Mouse (Mus musculus): ENCODE measurements around the gene Cfap43.

The Cfap43 gene

DNA sequence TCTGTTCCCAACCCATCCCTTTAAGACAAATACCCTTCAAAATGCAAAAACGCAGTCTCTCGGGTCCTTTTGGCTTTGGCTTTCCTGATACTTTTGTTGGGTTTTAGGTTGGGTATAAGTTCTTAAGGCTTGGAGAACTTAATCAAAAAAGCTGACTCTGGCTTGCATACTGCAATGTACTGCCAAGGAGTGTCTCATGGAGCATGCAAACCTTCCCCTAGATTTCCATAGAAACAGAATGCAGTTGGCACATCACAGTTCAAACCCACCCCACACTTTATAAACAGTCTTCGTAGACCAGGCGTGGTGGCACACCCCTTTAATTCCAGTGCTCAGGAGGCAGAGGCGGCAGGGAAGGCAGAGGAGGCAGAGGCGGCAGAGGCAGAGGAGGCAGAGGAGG lies 141.2 kb downstream of the Cfap43 start:
- H3K36me3 ChIP-seq (ENCODE audit: insufficient read depth, low read length): no peaks in the 10 kb centered on the region
- TF ChIP-seq NANOG (IDR thresholded peaks at IDR 0.05; ENCODE audit: borderline replicate concordance, low read length) (no peak), POU5F1 (IDR thresholded peaks at IDR 0.05; ENCODE audit: borderline replicate concordance, low read length) (no peak), CTCF (conservative IDR thresholded peaks at IDR 0.05; ENCODE audit: low read length) (no peak)
- H3K27me3 ChIP-seq (ENCODE audit: insufficient read depth, low read length): no peaks in the 10 kb centered on the region
- H3K9me3 ChIP-seq (ENCODE audit: low read length): no peaks in the 10 kb centered on the region
- H3K4me1 ChIP-seq (replicated peaks; ENCODE audit: low read depth, low read length): no peaks in the 10 kb centered on the region; the same call in 1 of the 2 replicates
- no peak overlapping the region for H3K4me3 ChIP-seq (replicated peaks; ENCODE audit: low read length)

DNA sequence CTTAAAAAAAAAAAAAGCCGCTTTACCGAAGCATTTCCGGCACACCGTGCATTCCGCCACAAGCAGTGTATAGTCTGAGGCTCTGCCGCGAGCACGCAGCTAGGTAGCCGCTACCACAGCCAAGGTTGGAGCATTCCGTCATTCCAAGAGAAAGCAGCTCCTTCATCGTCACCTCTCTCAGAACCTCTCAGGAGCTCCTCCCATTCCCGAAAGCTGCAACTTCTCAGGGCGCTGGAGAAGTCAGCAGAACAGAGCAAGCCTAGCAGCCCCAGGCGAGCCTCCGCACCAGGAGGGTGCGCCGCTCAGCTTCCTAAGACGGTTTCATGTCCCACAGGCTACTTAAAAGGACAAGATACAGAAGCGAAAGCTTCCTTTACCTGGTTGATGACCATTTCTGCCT lies 163.5 kb downstream of the Cfap43 start:
- Histone ChIP-seq H3K4me3 (replicated peaks; ENCODE audit: low read length) (peak overlapping the region; percentile 57), H3K9me3 (ENCODE audit: low read length) (no peaks in the 10 kb centered on the region), H3K27me3 (ENCODE audit: insufficient read depth, low read length) (peaks cover 15% of the 10 kb centered on the region), H3K36me3 (ENCODE audit: insufficient read depth, low read length) (no peaks in the 10 kb centered on the region), H3K4me1 (replicated peaks; ENCODE audit: low read depth, low read length) (peaks cover 6% of the 10 kb centered on the region)
- TF ChIP-seq POU5F1 (IDR thresholded peaks at IDR 0.05; ENCODE audit: borderline replicate concordance, low read length) (no peak), NANOG (IDR thresholded peaks at IDR 0.05; ENCODE audit: borderline replicate concordance, low read length) (no peak), CTCF (conservative IDR thresholded peaks at IDR 0.05; ENCODE audit: low read length) (no peak)

DNA sequence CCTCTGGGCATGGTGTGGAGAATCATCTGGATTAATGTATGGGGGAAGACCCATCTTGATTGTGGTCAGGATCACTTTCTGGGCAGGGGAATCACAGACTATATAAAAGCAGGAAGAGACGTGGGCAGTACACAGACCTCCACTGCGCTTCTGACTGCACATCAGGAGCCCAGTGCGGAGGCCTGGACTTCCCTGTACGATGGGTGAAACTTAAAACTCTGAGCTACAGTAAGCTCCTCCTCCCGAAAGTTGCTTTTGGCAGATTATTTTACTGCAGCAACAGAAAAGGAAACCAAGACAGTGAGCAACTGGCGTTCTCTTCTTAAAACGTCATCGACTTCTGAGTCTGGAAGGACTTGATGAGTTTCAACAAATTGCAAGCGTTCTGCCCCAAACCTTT lies 164.2 kb downstream of the Cfap43 start:
- Histone ChIP-seq H3K4me1 (replicated peaks; ENCODE audit: low read depth, low read length) (peaks cover 6% of the 10 kb centered on the region), H3K4me3 (replicated peaks; ENCODE audit: low read length) (no peak overlapping the region), H3K36me3 (ENCODE audit: insufficient read depth, low read length) (no peaks in the 10 kb centered on the region), H3K9me3 (ENCODE audit: low read length) (no peaks in the 10 kb centered on the region), H3K27me3 (ENCODE audit: insufficient read depth, low read length) (peaks cover 15% of the 10 kb centered on the region)
- TF ChIP-seq POU5F1 (IDR thresholded peaks at IDR 0.05; ENCODE audit: borderline replicate concordance, low read length) (no peak), NANOG (IDR thresholded peaks at IDR 0.05; ENCODE audit: borderline replicate concordance, low read length) (no peak), CTCF (conservative IDR thresholded peaks at IDR 0.05; ENCODE audit: low read length) (no peak)

DNA sequence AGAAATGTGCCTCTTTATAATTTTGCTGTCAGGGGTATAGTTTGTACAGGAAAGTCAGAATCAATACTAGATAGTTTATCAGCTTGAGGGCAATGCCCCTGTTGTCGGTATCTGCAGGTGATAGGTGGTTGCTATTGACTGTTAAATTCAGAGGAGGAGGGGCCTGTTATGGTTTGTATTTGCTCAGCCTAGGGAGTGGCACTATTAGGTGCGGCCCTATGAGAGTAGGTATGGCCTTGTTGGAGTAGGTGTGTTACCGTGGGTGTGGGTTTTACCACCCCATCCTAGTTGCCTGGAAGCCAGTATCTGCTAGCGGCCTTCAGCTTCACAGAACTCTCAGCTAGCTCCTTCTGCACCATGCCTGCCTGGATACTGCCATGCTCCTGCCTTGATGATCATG lies 165.2 kb downstream of the Cfap43 start:
- Histone ChIP-seq H3K27me3 (ENCODE audit: insufficient read depth, low read length) (peaks cover 15% of the 10 kb centered on the region), H3K4me3 (replicated peaks; ENCODE audit: low read length) (no peak overlapping the region), H3K36me3 (ENCODE audit: insufficient read depth, low read length) (no peaks in the 10 kb centered on the region), H3K9me3 (ENCODE audit: low read length) (no peaks in the 10 kb centered on the region), H3K4me1 (replicated peaks; ENCODE audit: low read depth, low read length) (peaks cover 12% of the 10 kb centered on the region)
- TF ChIP-seq POU5F1 (IDR thresholded peaks at IDR 0.05; ENCODE audit: borderline replicate concordance, low read length): no peak
- no peak for TF ChIP-seq NANOG (IDR thresholded peaks at IDR 0.05; ENCODE audit: borderline replicate concordance, low read length)
- TF ChIP-seq CTCF (conservative IDR thresholded peaks at IDR 0.05; ENCODE audit: low read length): no peak

DNA sequence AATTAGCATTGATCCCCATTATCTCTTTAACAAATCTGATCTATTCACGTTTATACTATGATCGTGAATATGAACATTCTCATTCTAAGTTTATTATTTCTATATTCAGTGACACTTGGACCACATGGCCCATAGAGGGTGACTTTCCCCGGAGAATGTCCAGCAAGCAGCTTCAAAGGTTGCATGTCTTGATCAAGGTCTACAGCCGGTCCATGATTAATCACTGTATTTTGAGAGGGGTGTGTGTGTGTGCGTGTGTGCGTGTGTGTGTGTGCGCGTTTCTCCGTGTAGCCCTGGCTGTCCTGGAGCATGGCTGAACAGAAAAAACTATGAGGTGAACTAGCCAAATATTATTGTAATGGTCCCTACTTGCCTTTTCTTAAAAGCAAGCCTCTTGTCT lies 166.6 kb downstream of the Cfap43 start:
- TF ChIP-seq NANOG (IDR thresholded peaks at IDR 0.05; ENCODE audit: borderline replicate concordance, low read length) (no peak), CTCF (conservative IDR thresholded peaks at IDR 0.05; ENCODE audit: low read length) (no peak), POU5F1 (IDR thresholded peaks at IDR 0.05; ENCODE audit: borderline replicate concordance, low read length) (no peak)
- no peak overlapping the region for H3K4me3 ChIP-seq (replicated peaks; ENCODE audit: low read length)
- H3K27me3 ChIP-seq (ENCODE audit: insufficient read depth, low read length): peaks cover 15% of the 10 kb centered on the region
- no peaks in the 10 kb centered on the region for H3K9me3 ChIP-seq (ENCODE audit: low read length)
- H3K4me1 ChIP-seq (replicated peaks; ENCODE audit: low read depth, low read length): peaks cover 18% of the 10 kb centered on the region
- no peaks in the 10 kb centered on the region for H3K36me3 ChIP-seq (ENCODE audit: insufficient read depth, low read length)

DNA sequence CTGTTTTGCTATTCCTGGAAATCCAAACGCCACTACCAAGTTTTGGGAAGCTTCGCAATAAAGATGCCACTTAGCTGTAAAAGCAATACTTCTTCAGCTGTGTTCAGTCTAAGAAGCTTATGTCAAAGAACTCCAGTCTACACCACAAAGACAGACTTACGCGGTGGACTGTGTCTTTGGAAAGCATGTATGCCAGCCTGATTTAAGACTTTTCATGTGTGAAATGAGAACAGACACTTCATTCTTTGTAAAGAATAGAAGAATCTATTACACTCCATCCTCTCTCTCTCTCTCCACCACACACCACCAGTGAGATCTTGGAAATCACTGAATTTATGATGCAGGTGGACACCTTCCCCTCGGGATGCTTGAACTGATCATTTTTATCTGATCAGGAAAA lies 168.7 kb downstream of the Cfap43 start:
- Histone ChIP-seq H3K4me1 (replicated peaks; ENCODE audit: low read depth, low read length) (peaks cover 14% of the 10 kb centered on the region), H3K4me3 (replicated peaks; ENCODE audit: low read length) (no peak overlapping the region), H3K36me3 (ENCODE audit: insufficient read depth, low read length) (no peaks in the 10 kb centered on the region), H3K27me3 (ENCODE audit: insufficient read depth, low read length) (0 out of 2 replicates have a peak, but pooled peaks cover 4% of the 10 kb centered on the region), H3K9me3 (ENCODE audit: low read length) (no peaks in the 10 kb centered on the region)
- no peak for TF ChIP-seq CTCF (conservative IDR thresholded peaks at IDR 0.05; ENCODE audit: low read length)
- TF ChIP-seq POU5F1 (IDR thresholded peaks at IDR 0.05; ENCODE audit: borderline replicate concordance, low read length): no peak
- TF ChIP-seq NANOG (IDR thresholded peaks at IDR 0.05; ENCODE audit: borderline replicate concordance, low read length): no peak

DNA sequence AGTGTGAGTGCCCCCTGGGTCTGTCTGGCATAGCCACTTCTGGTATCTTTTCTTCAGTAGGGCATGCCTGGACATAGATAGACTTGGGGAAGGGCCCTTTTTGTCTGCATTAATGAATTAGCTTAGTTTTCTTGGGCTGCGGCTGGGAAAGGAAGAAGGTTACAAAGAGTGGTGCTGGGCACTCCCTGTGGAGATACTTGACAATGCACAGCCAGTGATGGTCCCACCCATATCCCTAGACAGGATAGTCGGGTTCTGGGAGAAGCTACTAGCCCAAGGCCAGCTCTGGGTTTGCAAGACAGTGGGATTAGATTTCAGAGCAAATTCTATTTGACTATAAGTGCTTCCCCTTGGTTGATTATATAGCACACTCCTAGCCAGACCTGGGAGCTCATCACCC lies 170.1 kb downstream of the Cfap43 start:
- H3K4me1 ChIP-seq (replicated peaks; ENCODE audit: low read depth, low read length): peaks cover 11% of the 10 kb centered on the region
- TF ChIP-seq CTCF (conservative IDR thresholded peaks at IDR 0.05; ENCODE audit: low read length): no peak
- TF ChIP-seq NANOG (IDR thresholded peaks at IDR 0.05; ENCODE audit: borderline replicate concordance, low read length): no peak
- no peak for TF ChIP-seq POU5F1 (IDR thresholded peaks at IDR 0.05; ENCODE audit: borderline replicate concordance, low read length)
- no peaks in the 10 kb centered on the region for H3K27me3 ChIP-seq (ENCODE audit: insufficient read depth, low read length)
- no peaks in the 10 kb centered on the region for H3K36me3 ChIP-seq (ENCODE audit: insufficient read depth, low read length)
- H3K9me3 ChIP-seq (ENCODE audit: low read length): no peaks in the 10 kb centered on the region
- no peak overlapping the region for H3K4me3 ChIP-seq (replicated peaks; ENCODE audit: low read length)

DNA sequence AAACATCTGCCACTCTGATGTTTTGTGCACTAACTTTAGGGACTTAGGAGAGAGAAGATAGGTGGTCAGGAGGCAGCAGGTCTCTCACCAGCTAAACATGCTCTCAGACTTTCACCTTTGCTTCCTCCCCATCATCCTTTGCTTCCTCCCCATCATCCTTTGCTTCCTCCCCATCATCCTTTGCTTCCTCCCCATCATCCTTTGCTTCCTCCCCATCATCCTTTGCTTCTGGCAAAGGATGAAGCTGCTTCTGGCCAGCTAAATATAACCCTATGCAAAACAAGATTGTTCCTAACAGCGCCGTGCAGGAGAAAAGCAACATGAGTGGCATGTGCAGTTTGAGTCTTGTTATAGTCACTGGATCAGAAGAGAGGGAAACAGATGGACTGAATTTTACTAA lies 172.0 kb downstream of the Cfap43 start:
- TF ChIP-seq POU5F1 (IDR thresholded peaks at IDR 0.05; ENCODE audit: borderline replicate concordance, low read length): no peak
- no peak for TF ChIP-seq CTCF (conservative IDR thresholded peaks at IDR 0.05; ENCODE audit: low read length)
- TF ChIP-seq NANOG (IDR thresholded peaks at IDR 0.05; ENCODE audit: borderline replicate concordance, low read length): no peak

DNA sequence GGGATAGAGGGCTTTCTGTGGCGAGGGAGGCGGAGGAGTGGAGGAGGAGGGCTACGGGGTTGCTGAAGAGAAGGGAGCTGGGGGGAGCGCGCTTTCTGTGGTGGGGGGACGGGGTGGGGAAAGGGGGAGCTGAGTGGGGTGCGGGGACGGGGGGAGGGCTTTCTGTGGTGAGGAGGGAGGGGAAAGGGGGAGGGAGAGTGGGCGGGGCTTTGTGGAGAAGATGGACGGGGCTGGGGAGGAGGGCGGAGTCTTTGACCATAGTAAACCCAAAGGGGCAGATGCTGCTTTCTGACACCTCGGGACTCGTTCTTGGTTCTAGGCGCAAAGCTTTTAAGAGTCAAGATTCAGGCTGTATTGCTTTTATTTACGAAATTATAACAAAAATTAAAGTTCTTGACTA lies 187.2 kb downstream of the Cfap43 start:
- H3K36me3 ChIP-seq (ENCODE audit: insufficient read depth, low read length): peaks cover 46% of the 10 kb centered on the region
- TF ChIP-seq NANOG (IDR thresholded peaks at IDR 0.05; ENCODE audit: borderline replicate concordance, low read length) (no peak), CTCF (conservative IDR thresholded peaks at IDR 0.05; ENCODE audit: low read length) (no peak), POU5F1 (IDR thresholded peaks at IDR 0.05; ENCODE audit: borderline replicate concordance, low read length) (no peak)
- 0 out of 2 replicates have a peak, but pooled peaks cover 5% of the 10 kb centered on the region for H3K9me3 ChIP-seq (ENCODE audit: low read length)

More for the DNA sequence above, 172.0 kb downstream of the Cfap43 start:
- H3K36me3 ChIP-seq (ENCODE audit: insufficient read depth, low read length): no peaks in the 10 kb centered on the region
- H3K9me3 ChIP-seq (ENCODE audit: low read length): no peaks in the 10 kb centered on the region
- H3K4me1 ChIP-seq (replicated peaks; ENCODE audit: low read depth, low read length): peaks cover 11% of the 10 kb centered on the region
- no peaks in the 10 kb centered on the region for H3K27me3 ChIP-seq (ENCODE audit: insufficient read depth, low read length)
- H3K4me3 ChIP-seq (replicated peaks; ENCODE audit: low read length): no peak overlapping the region

More for the DNA sequence above, 187.2 kb downstream of the Cfap43 start:
- no peaks in the 10 kb centered on the region for H3K27me3 ChIP-seq (ENCODE audit: insufficient read depth, low read length)
- H3K4me1 ChIP-seq (replicated peaks; ENCODE audit: low read depth, low read length): peaks cover 13% of the 10 kb centered on the region
- peak overlapping the region; percentile 89 for H3K4me3 ChIP-seq (replicated peaks; ENCODE audit: low read length)

Data from E14TG2a.4 (cell line).